Mouse (Mus musculus) neural tube, embryonic 12.5 days (tissue): ENCODE results near the gene Adcy2. TPM values are rescaled to one million over a fixed set of nuclear protein-coding genes. Genes with fewer than 3 reads are reported as not detected.

ENCODE experiments used
- ATAC-seq: fragments of 200-750 bp; cut with Nextera tagmentation; 2 replicates; pipeline ENCODE4 v1.8.0; 2017; ENCODE audit warnings: low read depth, mild to moderate bottlenecking, moderate TSS enrichment, moderate library complexity; ENCODE audit not compliant: low FRiP score
- H3K27ac ChIP-seq: fragments of 300-500 bp; sonication (generic); 2 replicates; pipeline ENCODE4 v1.5.1; 2016
- H3K27me3 ChIP-seq: fragments of 300-500 bp; sonication (generic); replicated peaks from 2 replicates; pipeline ENCODE4 v1.6.1; 2016; ENCODE audit warnings: mild to moderate bottlenecking
- H3K36me3 ChIP-seq: fragments of 300-500 bp; sonication (generic); 2 replicates; pipeline ENCODE4 v1.6.1; 2016; ENCODE audit warnings: mild to moderate bottlenecking
- H3K4me1 ChIP-seq: fragments of 300-500 bp; sonication (generic); 2 replicates; pipeline ENCODE4 v1.6.1; 2016
- H3K4me2 ChIP-seq: fragments of 300-500 bp; sonication (generic); replicated peaks from 2 replicates; pipeline ENCODE4 v1.6.1; 2016; ENCODE audit warnings: mild to moderate bottlenecking
- H3K4me3 ChIP-seq: fragments of 300-500 bp; sonication (generic); 2 replicates; pipeline ENCODE4 v1.5.1; 2016
- H3K9ac ChIP-seq: fragments of 300-500 bp; sonication (generic); 2 replicates; pipeline ENCODE4 v1.6.1; 2016; ENCODE audit warnings: mild to moderate bottlenecking
- H3K9me3 ChIP-seq: fragments of 300-500 bp; sonication (generic); 2 replicates; pipeline ENCODE4 v1.6.1; 2016; ENCODE audit warnings: mild to moderate bottlenecking
- WGBS: fragments of 180-500 bp; shearing (Covaris S2); methylation state at CpG from one replicate; pipeline ENCODE4 v1.1.7; 2016; 5-methylcytosine and 5-hydroxymethylcytosine counted together
- polyA plus RNA-seq: library from polyadenylated mRNA; unstranded; fragments of >200 nt; fragmentation: Nextera tagmentation; extraction: Ambion mirVana; gene quantifications from 2 replicates; pipeline ENCODE4 v1.2.1, GENCODE M21; 2016

The Adcy2 gene
- polyA plus RNA-seq, 1 experiment from 2014 or later: 12.9 TPM

DNA sequence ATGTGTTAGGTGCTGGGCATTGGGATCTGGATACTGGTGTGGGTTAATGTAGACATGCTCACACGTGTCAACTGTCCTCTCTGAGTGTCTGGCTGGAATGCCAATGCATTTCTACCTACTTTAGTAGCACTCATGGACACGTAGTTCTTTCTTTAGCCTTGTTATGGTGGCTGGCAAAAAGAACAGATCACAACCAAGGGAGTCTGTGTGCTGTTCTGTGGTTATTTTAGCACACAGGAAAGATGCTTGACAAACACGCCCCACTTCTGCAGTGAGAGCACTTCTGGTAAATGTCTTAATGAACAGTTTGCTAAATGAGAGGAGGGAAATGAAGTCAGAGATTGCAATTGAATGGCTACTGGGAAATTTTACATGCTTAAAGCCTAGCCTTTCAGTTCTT, 151.1 kb downstream of the Adcy2 start:
- Histone ChIP-seq H3K4me1 (no peaks in the 10 kb centered on the region), H3K27ac (no peak overlapping the region), H3K9me3 (no peaks in the 10 kb centered on the region), H3K27me3 (no peaks in the 10 kb centered on the region), H3K4me3 (no peak overlapping the region), H3K36me3 (no peaks in the 10 kb centered on the region), H3K4me2 (no peak overlapping the region), H3K9ac (no peak overlapping the region)
- WGBS: 82% methylated on average over 3 of the region's 3 CpGs
- no peak for ATAC-seq

DNA sequence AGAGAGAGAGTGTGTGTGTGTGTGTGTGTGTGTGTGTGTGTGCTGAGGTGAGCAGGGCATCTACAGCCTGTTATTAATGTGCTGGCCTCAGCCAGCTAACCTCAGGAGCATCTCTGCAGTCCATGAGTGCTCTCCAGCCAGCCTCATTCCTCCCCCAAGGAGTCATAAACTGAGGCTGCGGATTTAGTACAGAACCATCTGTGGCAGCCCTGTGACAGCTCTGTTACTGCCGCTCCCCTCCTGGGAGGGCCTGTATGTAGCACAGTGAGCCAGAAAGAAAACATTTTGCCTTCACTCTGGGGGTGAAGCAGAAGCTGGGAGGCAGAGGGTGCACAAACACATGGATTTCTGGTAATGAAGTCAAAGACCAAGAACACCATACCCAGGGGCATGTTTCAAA, 159.8 kb downstream of the Adcy2 start:
- H3K9ac ChIP-seq: no peak overlapping the region
- WGBS: 19% methylated on average over 2 of the region's 2 CpGs
- H3K9me3 ChIP-seq: no peaks in the 10 kb centered on the region
- H3K27ac ChIP-seq: no peak overlapping the region
- no peak overlapping the region for H3K4me2 ChIP-seq
- no peaks in the 10 kb centered on the region for H3K36me3 ChIP-seq
- no peaks in the 10 kb centered on the region for H3K27me3 ChIP-seq
- H3K4me1 ChIP-seq: no peaks in the 10 kb centered on the region
- no peak overlapping the region for H3K4me3 ChIP-seq
- ATAC-seq: no peak

GRCm38 (mm10) chr13:68836183-68836582, 163.2 kb downstream of the Adcy2 start:
- no peaks in the 10 kb centered on the region for H3K27me3 ChIP-seq
- no peak for ATAC-seq
- H3K27ac ChIP-seq: no peak overlapping the region
- H3K4me1 ChIP-seq: no peaks in the 10 kb centered on the region
- H3K9me3 ChIP-seq: no peaks in the 10 kb centered on the region
- H3K9ac ChIP-seq: no peak overlapping the region
- H3K36me3 ChIP-seq: no peaks in the 10 kb centered on the region
- no peak overlapping the region for H3K4me3 ChIP-seq
- H3K4me2 ChIP-seq: no peak overlapping the region

DNA sequence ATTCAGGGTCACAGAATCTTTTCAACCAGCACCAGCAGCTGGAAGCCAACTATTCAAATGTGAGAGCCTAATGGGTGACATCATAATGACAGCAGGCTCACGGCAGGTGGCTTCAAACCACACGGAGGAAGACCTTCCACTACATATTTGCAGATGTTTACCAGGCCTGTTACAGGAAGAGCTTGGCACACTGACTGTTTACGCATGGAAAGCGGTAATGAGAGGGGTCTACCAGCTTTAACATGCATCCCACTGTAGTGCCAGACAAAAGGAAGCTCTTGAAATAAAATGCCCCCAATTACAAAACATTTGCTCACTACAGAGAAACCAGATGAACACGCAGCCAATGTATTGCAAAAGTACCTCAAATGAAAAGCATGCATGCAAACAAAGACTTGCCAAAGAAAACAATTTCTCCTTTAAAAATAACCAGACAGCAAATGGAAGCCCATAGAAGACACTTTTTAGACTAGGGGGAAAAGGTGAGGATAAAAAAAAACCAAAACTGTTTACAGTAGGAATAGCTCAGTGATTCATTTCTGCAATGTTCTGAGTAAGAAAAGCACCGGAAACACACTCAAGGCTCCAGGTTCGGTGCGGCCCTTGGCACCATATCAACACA, 163.8 kb downstream of the Adcy2 start:
- no peak for ATAC-seq
- Histone ChIP-seq H3K4me3 (no peak overlapping the region), H3K36me3 (no peaks in the 10 kb centered on the region), H3K9ac (no peak overlapping the region), H3K27me3 (no peaks in the 10 kb centered on the region), H3K27ac (no peak overlapping the region), H3K4me2 (no peak overlapping the region), H3K4me1 (no peaks in the 10 kb centered on the region), H3K9me3 (no peaks in the 10 kb centered on the region)
- 77% methylated on average over 8 of the region's 8 CpGs for WGBS

DNA sequence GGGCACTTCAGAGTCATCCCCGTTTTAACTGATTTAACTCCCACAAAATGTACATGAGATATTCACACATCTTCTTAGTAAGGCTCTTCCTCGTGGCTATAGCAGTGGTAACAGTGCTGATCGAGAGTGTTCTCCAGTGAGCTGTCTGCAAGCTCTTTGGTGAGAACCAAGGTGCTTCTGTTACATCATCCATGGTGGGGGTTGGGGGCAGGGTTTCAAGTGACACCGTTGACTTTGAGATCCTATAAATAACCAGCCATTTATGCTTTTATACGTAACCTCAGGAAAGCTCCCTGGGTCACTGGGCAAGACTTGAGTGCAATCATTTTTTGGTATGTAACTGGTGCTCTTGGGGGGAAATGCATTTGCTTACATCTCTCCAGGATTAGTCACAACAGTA, 167.2 kb downstream of the Adcy2 start:
- no peak overlapping the region for H3K27ac ChIP-seq
- no peaks in the 10 kb centered on the region for H3K4me1 ChIP-seq
- H3K4me3 ChIP-seq: no peak overlapping the region
- no peaks in the 10 kb centered on the region for H3K9me3 ChIP-seq
- ATAC-seq: no peak
- H3K27me3 ChIP-seq: no peaks in the 10 kb centered on the region
- 82% methylated on average over 5 of the region's 5 CpGs for WGBS
- no peaks in the 10 kb centered on the region for H3K36me3 ChIP-seq
- H3K9ac ChIP-seq: no peak overlapping the region
- H3K4me2 ChIP-seq: no peak overlapping the region

GRCm38 (mm10) chr13:68830030-68830759, 169.1 kb downstream of the Adcy2 start:
- no peaks in the 10 kb centered on the region for H3K36me3 ChIP-seq
- H3K27ac ChIP-seq: no peak overlapping the region
- no peak overlapping the region for H3K4me3 ChIP-seq
- H3K9ac ChIP-seq: no peak overlapping the region
- H3K27me3 ChIP-seq: no peaks in the 10 kb centered on the region
- no peaks in the 10 kb centered on the region for H3K4me1 ChIP-seq
- H3K9me3 ChIP-seq: no peaks in the 10 kb centered on the region
- WGBS: 87% methylated on average over 6 of the region's 6 CpGs
- ATAC-seq: no peak
- H3K4me2 ChIP-seq: no peak overlapping the region

GRCm38 (mm10) chr13:68828441-68828840, 170.9 kb downstream of the Adcy2 start:
- H3K9ac ChIP-seq: no peak overlapping the region
- no peaks in the 10 kb centered on the region for H3K4me1 ChIP-seq
- no peak overlapping the region for H3K27ac ChIP-seq
- H3K36me3 ChIP-seq: no peaks in the 10 kb centered on the region
- H3K9me3 ChIP-seq: no peaks in the 10 kb centered on the region
- WGBS: 73% methylated on average over 4 of the region's 4 CpGs
- H3K4me2 ChIP-seq: no peak overlapping the region
- H3K27me3 ChIP-seq: no peaks in the 10 kb centered on the region
- no peak for ATAC-seq
- H3K4me3 ChIP-seq: no peak overlapping the region

- no peak for ATAC-seq
- Histone ChIP-seq H3K27me3 (no peaks in the 10 kb centered on the region), H3K9me3 (no peaks in the 10 kb centered on the region), H3K4me3 (no peak overlapping the region), H3K36me3 (no peaks in the 10 kb centered on the region), H3K4me2 (no peak overlapping the region), H3K27ac (no peak overlapping the region), H3K4me1 (no peaks in the 10 kb centered on the region), H3K9ac (no peak overlapping the region)
- WGBS: 89% methylated on average over 1 of the region's 1 CpGs
Measured at GRCm38 (mm10) chr13:68826461-68826860, 172.9 kb downstream of the Adcy2 start.

GRCm38 (mm10) chr13:68820858-68821579, 178.3 kb downstream of the Adcy2 start:
- no peak overlapping the region for H3K9ac ChIP-seq
- no peak overlapping the region for H3K4me3 ChIP-seq
- no peaks in the 10 kb centered on the region for H3K27me3 ChIP-seq
- H3K36me3 ChIP-seq: no peaks in the 10 kb centered on the region
- H3K9me3 ChIP-seq: no peaks in the 10 kb centered on the region
- no peak overlapping the region for H3K4me2 ChIP-seq
- no peak overlapping the region for H3K27ac ChIP-seq
- H3K4me1 ChIP-seq: no peaks in the 10 kb centered on the region
- no peak for ATAC-seq
- 88% methylated on average over 13 of the region's 13 CpGs for WGBS

DNA sequence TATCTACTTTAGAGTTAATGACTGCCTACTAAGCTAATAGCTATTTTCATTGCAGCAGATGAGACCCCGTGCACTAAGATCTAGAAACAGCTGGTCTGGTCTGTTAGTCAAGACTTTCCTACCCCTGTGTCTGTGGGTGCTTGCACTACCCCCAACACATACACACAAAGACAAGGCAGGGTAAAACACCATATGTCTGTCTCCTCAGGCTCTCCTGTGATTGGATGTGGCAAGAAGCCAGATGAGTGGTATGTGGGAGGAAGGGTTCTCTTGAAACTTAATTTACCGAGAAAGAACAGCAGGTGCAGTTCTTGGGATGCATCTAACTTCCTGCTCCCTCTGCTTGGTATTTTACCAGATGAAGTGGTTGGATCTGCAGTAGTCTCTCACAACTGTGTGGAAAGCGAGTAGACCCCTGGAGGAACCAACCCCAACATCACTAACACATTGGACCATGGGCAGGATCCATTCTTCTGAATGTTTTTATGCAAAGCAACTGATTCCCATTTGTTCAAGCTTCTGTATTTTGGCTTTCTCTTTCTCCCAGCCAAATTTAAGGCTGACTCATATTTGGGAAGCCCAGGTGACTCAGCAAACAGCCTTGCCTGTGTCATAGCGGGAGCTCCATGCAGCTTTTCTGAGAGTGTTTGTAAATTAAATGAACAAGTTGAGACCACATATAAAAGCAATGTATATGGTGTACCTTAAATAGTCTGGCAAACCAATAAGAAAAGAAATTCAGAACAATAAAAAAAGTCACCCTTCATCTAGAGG, 183.4 kb downstream of the Adcy2 start:
- Histone ChIP-seq H3K4me3 (no peak overlapping the region), H3K4me1 (no peaks in the 10 kb centered on the region), H3K9me3 (no peaks in the 10 kb centered on the region), H3K36me3 (no peaks in the 10 kb centered on the region), H3K4me2 (no peak overlapping the region), H3K27ac (no peak overlapping the region), H3K27me3 (no peaks in the 10 kb centered on the region), H3K9ac (no peak overlapping the region)
- ATAC-seq: no peak
- WGBS: 81% methylated on average over 4 of the region's 4 CpGs

DNA sequence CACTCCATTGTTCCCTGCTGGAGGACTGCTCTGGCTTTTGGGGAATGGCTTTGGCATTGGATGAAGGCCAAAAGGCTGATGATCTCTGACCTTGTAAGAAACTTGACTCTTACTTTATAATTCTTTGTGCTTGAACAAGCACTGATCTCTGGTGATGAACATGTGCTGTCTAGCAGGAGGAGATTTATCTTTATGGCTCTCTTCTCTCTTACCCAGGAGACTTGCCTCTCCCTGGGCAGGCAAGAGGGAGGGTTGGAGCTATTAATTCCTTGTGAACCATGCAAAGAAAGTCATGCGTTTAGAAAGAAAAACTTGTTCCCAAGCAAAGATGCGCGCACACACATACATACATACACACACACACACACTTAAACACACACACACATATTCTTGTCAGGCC, 188.2 kb downstream of the Adcy2 start:
- Histone ChIP-seq H3K36me3 (no peaks in the 10 kb centered on the region), H3K9ac (no peak overlapping the region), H3K9me3 (no peaks in the 10 kb centered on the region), H3K27ac (no peak overlapping the region), H3K4me3 (no peak overlapping the region), H3K27me3 (no peaks in the 10 kb centered on the region), H3K4me1 (no peaks in the 10 kb centered on the region), H3K4me2 (no peak overlapping the region)
- no peak for ATAC-seq
- 92% methylated on average over 3 of the region's 3 CpGs for WGBS

DNA sequence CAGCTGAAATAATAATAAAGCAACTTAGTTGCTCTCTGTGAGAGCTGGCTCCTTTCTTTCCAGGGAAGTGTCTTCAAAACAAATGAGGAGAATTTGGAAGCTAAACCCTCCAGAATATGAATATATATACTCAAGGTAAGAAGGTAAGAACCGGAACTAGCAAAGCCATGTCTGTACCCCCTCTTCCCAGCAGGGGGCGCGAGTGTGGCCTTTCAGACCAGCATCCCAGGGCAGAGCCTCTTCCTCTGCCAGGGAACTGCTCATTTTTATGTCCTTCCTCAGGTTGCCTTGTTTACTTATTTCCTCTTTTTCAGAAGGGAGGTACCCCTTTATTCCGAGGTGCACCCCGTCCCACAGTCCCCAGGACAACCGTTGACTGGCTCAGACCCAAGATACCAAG, 199.6 kb downstream of the Adcy2 start:
- 66% methylated on average over 6 of the region's 6 CpGs for WGBS
- H3K36me3 ChIP-seq: no peaks in the 10 kb centered on the region
- H3K4me3 ChIP-seq: no peak overlapping the region
- no peaks in the 10 kb centered on the region for H3K4me1 ChIP-seq
- ATAC-seq: no peak
- no peak overlapping the region for H3K9ac ChIP-seq
- H3K27me3 ChIP-seq: no peaks in the 10 kb centered on the region
- H3K4me2 ChIP-seq: no peak overlapping the region
- H3K27ac ChIP-seq: no peak overlapping the region
- no peaks in the 10 kb centered on the region for H3K9me3 ChIP-seq
